In the genomic region with DNA sequence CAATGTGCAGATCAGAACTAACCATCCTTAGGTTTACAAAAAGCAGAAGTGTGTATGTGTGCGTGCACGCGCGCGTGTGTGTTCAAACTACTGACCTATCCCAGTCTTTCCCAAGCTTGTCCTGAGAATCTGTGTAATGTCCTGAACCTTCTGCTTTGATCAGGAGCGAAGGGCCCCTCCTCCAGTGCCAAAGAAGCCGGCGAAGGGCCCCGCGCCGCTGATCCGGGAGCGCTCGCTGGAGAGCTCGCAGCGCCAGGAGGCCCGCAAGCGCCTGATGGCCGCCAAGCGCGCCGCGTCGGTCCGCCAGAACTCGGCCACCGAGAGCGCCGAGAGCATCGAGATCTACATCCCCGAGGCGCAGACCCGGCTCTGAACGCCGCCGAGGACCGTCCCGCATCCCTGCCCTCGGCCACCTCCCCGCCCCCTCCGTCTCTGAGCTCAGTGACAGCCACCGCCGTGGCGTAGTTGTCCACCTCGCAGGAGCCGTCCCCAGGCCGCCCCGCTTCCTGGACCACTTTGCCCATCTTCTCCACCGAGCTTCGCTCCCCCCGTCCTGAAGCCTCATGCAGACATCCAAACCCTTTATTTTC, we compare ENCODE assay signal across 8 mouse cellular contexts. TPM values are rescaled to one million over a fixed set of nuclear protein-coding genes. Genes with fewer than 3 reads are reported as not detected.
DNase-seq lines count a peak whose midpoint lies in the region; ATAC-seq and TF ChIP-seq lines count a peak whose summit lies in the region.

No protein-coding gene starts in this region.

- TF ChIP-seq CTCF in testis, adult 2 months (IDR thresholded peaks at IDR 0.05; ENCODE audit: control insufficient read depth, insufficient read depth, insufficient replicate concordance, low read depth, low read length): no peak
- TF ChIP-seq CTCF in hindbrain, postnatal 0 days (IDR thresholded peaks at IDR 0.05; ENCODE audit: low read depth): no peak

- H3K4me3 ChIP-seq in testis, adult 2 months (ENCODE audit: control insufficient read depth, low read depth, low read length): peak overlapping the region; percentile 81
- peak overlapping the region; percentile 53 for H3K4me3 ChIP-seq in embryonic facial prominence, embryonic 15.5 days (replicated peaks)
- peak overlapping the region; percentile 42 for H3K4me3 ChIP-seq in hindbrain, postnatal 0 days (ENCODE audit: low read length)
- peak overlapping the region; percentile 86 for H3K4me3 ChIP-seq in megakaryocyte, embryonic 14.5 days (replicated peaks)

- no peak for ATAC-seq in embryonic facial prominence, embryonic 15.5 days (ENCODE audit: insufficient number of reproducible peaks, low FRiP score, low TSS enrichment, low read depth)
- ATAC-seq in hindbrain, postnatal 0 days: no peak

- intact Hi-C loops in left cerebral cortex, postnatal 36 days (cut with DNase I): no loop called here

- H3K4me2 ChIP-seq in embryonic facial prominence, embryonic 15.5 days (replicated peaks): peak overlapping the region; percentile 85
- H3K4me2 ChIP-seq in hindbrain, postnatal 0 days (ENCODE audit: low read depth, low read length): peak overlapping the region; percentile 66

- H3K9ac ChIP-seq in embryonic facial prominence, embryonic 15.5 days: peak overlapping the region; percentile 35
- H3K9ac ChIP-seq in hindbrain, postnatal 0 days (replicated peaks; ENCODE audit: low read length): peak overlapping the region; percentile 38; the same call in 1 of the 2 replicates

- H3K36me3 ChIP-seq in testis, adult 2 months (ENCODE audit: control insufficient read depth, insufficient read depth, low read length): no peaks in the 10 kb centered on the region
- no peaks in the 10 kb centered on the region for H3K36me3 ChIP-seq in embryonic facial prominence, embryonic 15.5 days
- H3K36me3 ChIP-seq in hindbrain, postnatal 0 days (ENCODE audit: insufficient read depth, low read length): no peaks in the 10 kb centered on the region
- no peaks in the 10 kb centered on the region for H3K36me3 ChIP-seq in megakaryocyte, embryonic 14.5 days (replicated peaks; ENCODE audit: low read length)

- H3K9me3 ChIP-seq in embryonic facial prominence, embryonic 15.5 days (replicated peaks): no peaks in the 10 kb centered on the region
- H3K9me3 ChIP-seq in hindbrain, postnatal 0 days (ENCODE audit: low read length): no peaks in the 10 kb centered on the region
- no peaks in the 10 kb centered on the region for H3K9me3 ChIP-seq in megakaryocyte, embryonic 14.5 days

- H3K27ac ChIP-seq in testis, adult 2 months (ENCODE audit: control insufficient read depth, insufficient read depth, low read depth, low read length): no peak overlapping the region
- H3K27ac ChIP-seq in embryonic facial prominence, embryonic 15.5 days (replicated peaks): no peak overlapping the region
- H3K27ac ChIP-seq in hindbrain, postnatal 0 days: no peak overlapping the region

- no peak for TF ChIP-seq POLR2A in testis, adult 2 months (IDR thresholded peaks at IDR 0.05; ENCODE audit: control insufficient read depth, low read depth, low read length)

- WGBS in embryonic facial prominence, embryonic 15.5 days: 4% methylated on average over 51 of the region's 51 CpGs
- WGBS in hindbrain, postnatal 0 days: 7% methylated on average over 49 of the region's 51 CpGs

- peaks cover 6% of the 10 kb centered on the region for H3K4me1 ChIP-seq in testis, adult 2 months (ENCODE audit: control insufficient read depth, insufficient read depth, low read length)
- H3K4me1 ChIP-seq in embryonic facial prominence, embryonic 15.5 days: 0 out of 2 replicates have a peak, but pooled peaks cover 5% of the 10 kb centered on the region
- H3K4me1 ChIP-seq in hindbrain, postnatal 0 days (ENCODE audit: insufficient read depth, low read length): no peaks in the 10 kb centered on the region
- H3K4me1 ChIP-seq in megakaryocyte, embryonic 14.5 days: peaks cover 7% of the 10 kb centered on the region; the same call in 1 of the 2 replicates

- 0 out of 2 replicates have a peak, but pooled peaks cover 2% of the 10 kb centered on the region for H3K27me3 ChIP-seq in testis, adult 2 months (ENCODE audit: control insufficient read depth, insufficient read depth, low read length)
- peaks cover 31% of the 10 kb centered on the region for H3K27me3 ChIP-seq in embryonic facial prominence, embryonic 15.5 days
- no peaks in the 10 kb centered on the region for H3K27me3 ChIP-seq in hindbrain, postnatal 0 days (ENCODE audit: insufficient read depth, low read length)
- peaks cover 43% of the 10 kb centered on the region for H3K27me3 ChIP-seq in megakaryocyte, embryonic 14.5 days (replicated peaks)

- no peak for DNase-seq in testis, postnatal 14 days (ENCODE audit: low spot score)
- peak; percentile 42 for DNase-seq in hindbrain, postnatal 0 days (ENCODE audit: low spot score)
- no peak for DNase-seq in adipocyte (ENCODE audit: low spot score)
- no peak for DNase-seq in gastrocnemius, postnatal 25 days
- no peak for DNase-seq in left cerebral cortex, postnatal 36 days (ENCODE audit: low spot score in 2 of 2)

RNA-seq across cellular contexts. Expression of a gene that starts 35.4 kb away (rescaled TPM):
- 47.5 and 50.9 TPM in 2 replicates for polyA plus RNA-seq in testis, adult 2 months (2012; rRNA removed)
- polyA plus RNA-seq in embryonic facial prominence, embryonic 15.5 days (2015; fragmentation: Nextera tagmentation; extraction: Ambion mirVana): 70.2 and 74.4 TPM in 2 replicates
- 12.5 and 12.6 TPM in 2 replicates for total RNA-seq in hindbrain, postnatal 0 days (2014; rRNA removed)
- 8.4 and 9.4 TPM in 2 replicates for polyA plus RNA-seq in hindbrain, postnatal 0 days (2015; fragmentation: Nextera tagmentation; extraction: Ambion mirVana)
- 1.7 and 4.9 TPM in 2 replicates for polyA plus RNA-seq in megakaryocyte, embryonic 14.5 days (2012; ENCODE audit: insufficient read depth, low replicate concordance)
- 1 to 10 TPM; 3.8 to 4.4 TPM for total RNA-seq in gastrocnemius, postnatal 25 days (2021)
- total RNA-seq in left cerebral cortex, postnatal 36 days (2021): 1 to 10 TPM in 1 of 2 experiments, under 1 TPM in 1; 0.99 to 1.2 TPM
